Mouse (Mus musculus) ES-E14 (cell line): Measurements from ENCODE around the gene Yrdc. TPM values are rescaled to one million over a fixed set of nuclear protein-coding genes. Genes with fewer than 3 reads are reported as not detected.

Source experiments
- DNase-seq: peaks from one replicate; pipeline ENCODE4 v3.0.0-alpha.2; 2013; ENCODE audit warnings: low read depth, low spot score
- H3K27ac ChIP-seq: 2 replicates; pipeline ENCODE4 v1.5.1; 2012; ENCODE audit warnings: low read depth, mild to moderate bottlenecking, low read length, moderate library complexity, mixed read lengths; ENCODE audit not compliant: poor library complexity, insufficient read depth, severe bottlenecking
- H3K36me3 ChIP-seq: 2 replicates; pipeline ENCODE4 v1.6.1; 2012; ENCODE audit warnings: mild to moderate bottlenecking, low read length, moderate library complexity, mixed read lengths; ENCODE audit not compliant: control insufficient read depth, poor library complexity, insufficient read depth, severe bottlenecking
- H3K4me1 ChIP-seq, 2 experiments: fragments of 150-350 bp in 1 of 2; sonication (generic) in 1 of 2; 2 replicates each; pipeline ENCODE4 v1.6.1; 2012; ENCODE audit warnings: low read length in 2 of 2, mild to moderate bottlenecking in 1 of 2, mixed read lengths in 1 of 2; ENCODE audit not compliant: control insufficient read depth in 2 of 2, insufficient read depth in 2 of 2, poor library complexity in 1 of 2
- H3K4me3 ChIP-seq, 2 experiments: fragments of 150-350 bp in 1 of 2; sonication (generic) in 1 of 2; 2 replicates each; pipeline ENCODE4 v1.5.1; 2012; ENCODE audit warnings: low read length in 2 of 2, low read depth in 1 of 2, mild to moderate bottlenecking in 1 of 2, mixed read lengths in 1 of 2; ENCODE audit not compliant: insufficient read depth in 1 of 2, poor library complexity in 1 of 2, severe bottlenecking in 1 of 2
- H3K9ac ChIP-seq: 2 replicates; pipeline ENCODE4 v1.6.1; 2012; ENCODE audit warnings: low read depth, mild to moderate bottlenecking, low read length, mixed read lengths; ENCODE audit not compliant: poor library complexity, insufficient read depth, severe bottlenecking
- H3K9me3 ChIP-seq: fragments of 150-350 bp; sonication (generic); 2 replicates; pipeline ENCODE4 v1.6.1; 2012; ENCODE audit warnings: low read depth, mild to moderate bottlenecking, low read length; ENCODE audit not compliant: control insufficient read depth, insufficient read depth
- CHD2 ChIP-seq: IDR thresholded peaks from 2 replicates; pipeline ENCODE4 v1.6.1; 2014; ENCODE audit warnings: mild to moderate bottlenecking, low read depth, low read length, inconsistent platforms
- HCFC1 ChIP-seq: IDR thresholded peaks from 2 replicates; pipeline ENCODE4 v1.6.1; 2012; ENCODE audit warnings: low read length, inconsistent platforms, borderline replicate concordance; ENCODE audit not compliant: insufficient read depth
- MAFK ChIP-seq: IDR thresholded peaks from 2 replicates; pipeline ENCODE4 v1.6.1; 2014; ENCODE audit warnings: mild to moderate bottlenecking, low read depth, low read length, inconsistent platforms; ENCODE audit not compliant: insufficient read depth
- ZC3H11A ChIP-seq: IDR thresholded peaks from 2 replicates; pipeline ENCODE4 v1.6.1; 2012; ENCODE audit warnings: low read depth, mild to moderate bottlenecking, inconsistent platforms, low read length, borderline replicate concordance
- ZNF384 ChIP-seq: IDR thresholded peaks from 2 replicates; pipeline ENCODE4 v1.6.1; 2012; ENCODE audit warnings: low read depth, low read length, inconsistent platforms
- in situ Hi-C, 2 experiments: fragments of 600-800 bp; cut with MboI; formaldehyde crosslinking; loops; one replicate each; pipeline ENCODE4 v1.15.1; 2025; ENCODE audit warnings: low sequenced_read_pairs in 2 of 2, inconsistent platforms in 1 of 2; ENCODE audit not compliant: unreplicated experiment in 2 of 2
- total RNA-seq: library from RNA; depleted of rRNA; stranded (reverse); fragments of 300-350 nt; gene quantifications from 2 replicates; pipeline ENCODE4 v1.2.3, GENCODE M21; 2012

The Yrdc gene
- total RNA-seq, 1 experiment: 82.7 TPM

DNA sequence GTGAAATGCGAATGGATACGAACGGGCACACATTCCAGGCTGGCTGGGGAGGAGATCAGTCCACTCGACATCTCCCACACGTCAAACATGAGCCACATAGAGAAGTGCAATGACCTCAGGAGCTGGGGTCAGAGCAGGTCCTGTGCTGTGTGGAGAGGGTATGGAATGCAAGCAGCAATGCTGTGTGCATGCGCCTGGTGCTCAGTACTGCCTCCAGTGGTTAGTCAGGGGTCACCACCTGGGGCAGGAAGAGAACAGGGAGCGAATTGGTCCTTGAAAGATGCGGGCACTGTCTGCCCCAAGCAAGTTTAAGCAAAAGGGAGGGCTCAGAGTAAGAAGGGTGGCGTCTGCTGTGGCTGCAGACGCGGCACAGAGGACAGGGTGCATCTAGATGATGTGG, 7.0 kb upstream of the Yrdc start:
- DNase-seq: peak; percentile 69
- peaks cover 0 to 9% of the 10 kb centered on the region in 2 experiments; a peak in 1 of 4 replicates for H3K4me1 ChIP-seq
- no peak overlapping the region; the same call in 1 of the 2 replicates for H3K9ac ChIP-seq
- in situ Hi-C loops: no loop called here
- peaks cover 14% of the 10 kb centered on the region; the same call in 1 of the 2 replicates for H3K36me3 ChIP-seq
- H3K9me3 ChIP-seq: no peaks in the 10 kb centered on the region
- TF ChIP-seq ZNF384 (no peak), ZC3H11A (no peak), HCFC1 (no peak), CHD2 (no peak), MAFK (no peak)
- 0 out of 4 replicates have a peak overlapping the region, but pooled peaks of 1 of the 2 experiments have one; percentile 7 for H3K4me3 ChIP-seq
- no peak overlapping the region for H3K27ac ChIP-seq

- Histone ChIP-seq H3K4me1 (peaks cover under 1 to 18% of the 10 kb centered on the region in 2 experiments; a peak in 2 of 4 replicates), H3K36me3 (peaks cover 5% of the 10 kb centered on the region; the same call in 1 of the 2 replicates), H3K27ac (no peak overlapping the region), H3K9me3 (no peaks in the 10 kb centered on the region), H3K4me3 (no peak overlapping the region), H3K9ac (no peak overlapping the region)
- in situ Hi-C loops: no loop called here
- TF ChIP-seq ZC3H11A (0 out of 2 replicates have a peak, but pooled peaks have one; percentile 55), CHD2 (no peak)
- DNase-seq: peak; percentile 77
These were observed 2.9 kb upstream of the Yrdc start for GRCm38 (mm10) chr4:124847573-124847972.

- Histone ChIP-seq H3K4me1 (peaks cover 3 to 12% of the 10 kb centered on the region in 2 experiments; a peak in 2 of 4 replicates), H3K27ac (peak overlapping the region; percentile 59), H3K36me3 (peaks cover 15% of the 10 kb centered on the region), H3K9ac (peak overlapping the region; percentile 93), H3K4me3 (peak overlapping the region; percentile 84 to 99), H3K9me3 (no peaks in the 10 kb centered on the region)
- in situ Hi-C loops: no loop called here
- DNase-seq: no peak
- TF ChIP-seq MAFK (no peak), HCFC1 (no peak), ZNF384 (no peak), ZC3H11A (no peak), CHD2 (no peak)
These were observed 733 bp upstream of the Yrdc start for GRCm38 (mm10) chr4:124849631-124850260.

DNA sequence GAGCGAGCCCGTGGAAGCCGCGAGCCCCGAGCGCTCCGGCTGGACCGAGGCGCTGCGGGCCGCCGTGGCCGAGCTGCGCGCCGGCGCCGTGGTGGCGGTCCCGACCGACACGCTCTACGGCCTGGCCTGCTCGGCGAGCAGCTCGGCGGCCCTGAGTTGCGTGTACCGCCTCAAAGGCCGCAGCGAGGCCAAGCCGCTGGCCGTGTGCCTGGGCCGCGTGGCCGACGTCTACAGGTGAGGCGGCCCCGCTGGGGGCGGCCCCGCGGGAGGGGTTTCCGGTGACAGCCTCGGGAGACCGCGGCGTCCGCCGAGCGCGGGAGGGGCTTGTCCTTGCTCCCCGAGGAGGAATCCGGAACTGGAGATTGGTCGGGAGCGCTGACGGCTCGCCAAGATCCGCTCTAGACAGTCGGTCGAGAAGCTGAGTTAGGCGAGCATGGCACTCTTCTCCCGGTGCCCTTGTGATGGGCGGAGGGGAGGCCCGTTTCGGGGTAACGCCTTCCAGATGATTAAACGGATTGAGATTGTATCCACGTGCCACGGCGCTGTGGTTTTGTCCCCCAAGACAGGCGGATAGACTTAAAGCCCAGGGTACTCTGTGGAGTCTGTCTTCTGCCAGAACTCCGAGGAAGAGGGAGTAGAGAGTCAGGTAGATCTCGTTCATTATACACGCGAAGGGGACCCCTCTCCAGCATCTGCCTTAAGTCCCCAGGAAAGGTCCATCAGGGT, 617 bp downstream of the Yrdc start, which contains the start of gene 1110065P20Rik:
1110065P20Rik (minus strand) TSS at position 264 of the 726 bp plus-strand sequence.
- peak within 1 kb of the TSS; percentile 78 for H3K27ac ChIP-seq
- in situ Hi-C loops: no loop called here
- H3K36me3 ChIP-seq: peaks cover 16% of the 10 kb centered on the region
- H3K9ac ChIP-seq: peak within 1 kb of the TSS; percentile 93
- peak within 1 kb of the TSS; percentile 84 to 99 for H3K4me3 ChIP-seq
- no peak for TF ChIP-seq MAFK
- no peak for TF ChIP-seq CHD2
- TF ChIP-seq HCFC1: no peak
- TF ChIP-seq ZNF384: no peak
- TF ChIP-seq ZC3H11A: no peak
- H3K9me3 ChIP-seq: no peaks in the 10 kb centered on the region
- DNase-seq: no peak
- peaks cover 3 to 10% of the 10 kb centered on the region in 2 experiments; a peak in 2 of 4 replicates for H3K4me1 ChIP-seq
